Mouse (Mus musculus) ovary, postnatal 14 days (tissue): ENCODE measurements at regions not wholly inside any gene's neighbourhood (a gene's known extent, or its start where the extent isn't known, plus 50 kb on each side); places are given as distances from the start of the nearest gene placed in this dataset.
A peak's percentile ranks its signal among the peaks of the same experiment; 100 is the strongest.

Source experiments
- DNase-seq: peaks from one replicate; pipeline ENCODE4 v3.0.0; 2022; ENCODE audit warnings: low spot score

GRCm38 (mm10) chr2:169133855-169134254 lies 178.5 kb upstream of the Zfp64 start:
- peak; percentile 3 for DNase-seq

- DNase-seq, result no peak
Observed at GRCm38 (mm10) chr2:169125476-169125875, 170.1 kb upstream of the Zfp64 start.

GRCm38 (mm10) chr2:169122887-169123286 lies 167.5 kb upstream of the Zfp64 start:
- no peak for DNase-seq

GRCm38 (mm10) chr2:169116841-169117240 lies 161.5 kb upstream of the Zfp64 start:
- no peak for DNase-seq

- no peak for DNase-seq
Observed at GRCm38 (mm10) chr2:169109044-169109443, 153.7 kb upstream of the Zfp64 start.

- DNase-seq, result peak; percentile 49
Observed at GRCm38 (mm10) chr2:169108037-169108436, 152.7 kb upstream of the Zfp64 start.

- DNase-seq, result no peak
Observed at GRCm38 (mm10) chr2:169101506-169102261, 146.3 kb upstream of the Zfp64 start.

- no peak for DNase-seq
Observed at GRCm38 (mm10) chr2:169100516-169100915, 145.1 kb upstream of the Zfp64 start.

- DNase-seq, result no peak
Observed at GRCm38 (mm10) chr2:169099678-169100077, 144.3 kb upstream of the Zfp64 start.

GRCm38 (mm10) chr2:169098591-169098990 lies 143.2 kb upstream of the Zfp64 start:
- no peak for DNase-seq

- no peak for DNase-seq
Observed at GRCm38 (mm10) chr2:169094011-169094754, 138.8 kb upstream of the Zfp64 start.

GRCm38 (mm10) chr2:169090256-169090655 lies 134.9 kb upstream of the Zfp64 start:
- DNase-seq, result no peak

- DNase-seq, result no peak
Observed at GRCm38 (mm10) chr2:169088870-169089484, 133.6 kb upstream of the Zfp64 start.

GRCm38 (mm10) chr2:169088301-169088700 lies 132.9 kb upstream of the Zfp64 start:
- DNase-seq, result no peak

GRCm38 (mm10) chr2:169071267-169071666 lies 115.9 kb upstream of the Zfp64 start:
- DNase-seq, result no peak

GRCm38 (mm10) chr2:169065166-169065698 lies 109.8 kb upstream of the Zfp64 start:
- no peak for DNase-seq

GRCm38 (mm10) chr2:169061520-169061919 lies 106.1 kb upstream of the Zfp64 start:
- peak; percentile 79 for DNase-seq

- DNase-seq, result no peak
Observed at GRCm38 (mm10) chr2:169060495-169060894, 105.1 kb upstream of the Zfp64 start.

GRCm38 (mm10) chr2:169057831-169058230 lies 102.4 kb upstream of the Zfp64 start:
- DNase-seq, result no peak

GRCm38 (mm10) chr2:169049947-169050346 lies 94.6 kb upstream of the Zfp64 start:
- no peak for DNase-seq

GRCm38 (mm10) chr2:169041748-169042147 lies 86.4 kb upstream of the Zfp64 start:
- no peak for DNase-seq

GRCm38 (mm10) chr2:169037975-169038374 lies 82.6 kb upstream of the Zfp64 start:
- DNase-seq, result no peak

- no peak for DNase-seq
Observed at GRCm38 (mm10) chr2:169037519-169037918, 82.1 kb upstream of the Zfp64 start.
